Mouse (Mus musculus): ENCODE results near the gene Hist1h1b. TPM values are rescaled to one million over a fixed set of nuclear protein-coding genes. Genes with fewer than 3 reads are reported as not detected.
"Not testable (repeated sequence)": the region's sequence is repeated elsewhere in the genome, so short reads cannot be mapped to it uniquely, and the experiment has no call there.

The Hist1h1b gene
- polyA plus RNA-seq, 1 experiment from 2014 or later = 25.3 TPM

DNA sequence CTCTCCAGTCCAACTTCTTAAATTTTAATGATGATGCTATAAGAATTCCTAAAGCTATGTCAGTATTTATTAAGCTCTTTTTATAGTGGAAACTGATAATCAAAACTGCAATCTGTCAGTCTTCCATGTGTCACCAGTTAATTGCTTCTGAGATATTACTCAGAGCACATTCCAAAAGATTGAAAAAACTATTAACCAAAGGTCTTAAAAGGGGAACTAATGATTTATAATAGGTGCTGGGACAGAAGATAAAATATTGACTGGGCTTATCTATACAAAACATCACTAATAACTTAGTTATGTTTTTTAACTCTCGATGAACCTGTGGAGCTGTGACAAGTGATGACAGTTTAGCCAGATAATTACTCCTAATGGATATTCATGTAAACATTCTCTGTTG is 35.4 kb downstream of the Hist1h1b start:
- Histone ChIP-seq H3K36me3 (no peaks in the 10 kb centered on the region), H3K27ac (no peak overlapping the region), H3K4me1 (peaks cover 7% of the 10 kb centered on the region; the same call in 1 of the 2 replicates), H3K4me3 (replicated peaks) (no peak overlapping the region), H3K9ac (no peak overlapping the region), H3K9me3 (no peaks in the 10 kb centered on the region), H3K4me2 (no peak overlapping the region), H3K27me3 (replicated peaks) (no peaks in the 10 kb centered on the region)
- 38% methylated on average over 1 of the region's 1 CpGs for WGBS
- no peak for ATAC-seq (ENCODE audit: insufficient read depth, low FRiP score, low read depth)

DNA sequence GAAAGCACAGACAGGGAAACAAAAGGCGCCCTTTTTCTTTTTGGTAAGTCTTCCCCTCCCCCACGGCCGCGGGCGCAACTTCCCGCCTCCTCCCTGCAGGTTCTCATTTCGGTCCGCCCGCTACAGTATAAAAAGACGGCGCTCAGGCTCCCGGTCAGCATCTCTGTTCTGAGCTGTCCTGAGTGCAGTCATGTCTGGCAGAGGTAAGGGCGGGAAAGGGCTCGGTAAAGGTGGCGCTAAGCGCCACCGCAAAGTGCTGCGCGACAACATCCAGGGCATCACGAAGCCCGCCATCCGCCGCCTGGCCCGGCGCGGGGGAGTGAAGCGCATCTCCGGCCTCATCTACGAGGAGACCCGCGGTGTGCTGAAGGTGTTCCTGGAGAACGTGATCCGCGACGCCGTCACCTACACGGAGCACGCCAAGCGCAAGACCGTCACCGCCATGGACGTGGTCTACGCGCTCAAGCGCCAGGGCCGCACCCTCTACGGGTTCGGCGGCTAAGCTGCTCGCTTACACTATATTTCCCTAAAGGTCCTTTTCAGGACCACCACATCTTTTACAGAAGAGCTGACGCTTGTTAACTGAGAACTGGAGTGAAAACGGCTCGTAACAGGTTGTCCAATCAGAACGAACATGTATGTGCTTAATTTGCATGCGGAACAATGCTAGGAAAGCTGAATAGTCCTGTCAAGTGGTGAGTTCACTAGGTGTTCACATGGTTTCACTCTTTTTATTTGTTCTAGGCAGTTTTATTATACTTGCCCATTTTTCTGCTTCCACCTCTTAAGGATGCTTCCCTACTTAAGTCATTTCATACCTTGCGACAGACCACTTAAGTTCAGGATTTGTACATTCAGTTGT is 45.3 kb downstream of the Hist1h1b start, which contains the start of gene Hist1h4j:
Gene Hist1h4j (plus strand): TSS at position 159 of the 862 bp plus-strand sequence.
- Histone ChIP-seq H3K4me2 (peak within 1 kb of the TSS; percentile 67), H3K9ac (peak within 1 kb of the TSS; percentile 35; the same call in 1 of the 2 replicates), H3K4me3 (replicated peaks) (peak within 1 kb of the TSS; percentile 55), H3K27ac (peak within 1 kb of the TSS; percentile 96)
- H3K27me3 ChIP-seq (replicated peaks); H3K4me1 ChIP-seq; H3K9me3 ChIP-seq; H3K36me3 ChIP-seq: not testable (repeated sequence)
- under 1% methylated on average over 46 of the region's 56 CpGs for WGBS
- ATAC-seq (ENCODE audit: insufficient read depth, low FRiP score, low read depth) = peak; percentile 92

DNA sequence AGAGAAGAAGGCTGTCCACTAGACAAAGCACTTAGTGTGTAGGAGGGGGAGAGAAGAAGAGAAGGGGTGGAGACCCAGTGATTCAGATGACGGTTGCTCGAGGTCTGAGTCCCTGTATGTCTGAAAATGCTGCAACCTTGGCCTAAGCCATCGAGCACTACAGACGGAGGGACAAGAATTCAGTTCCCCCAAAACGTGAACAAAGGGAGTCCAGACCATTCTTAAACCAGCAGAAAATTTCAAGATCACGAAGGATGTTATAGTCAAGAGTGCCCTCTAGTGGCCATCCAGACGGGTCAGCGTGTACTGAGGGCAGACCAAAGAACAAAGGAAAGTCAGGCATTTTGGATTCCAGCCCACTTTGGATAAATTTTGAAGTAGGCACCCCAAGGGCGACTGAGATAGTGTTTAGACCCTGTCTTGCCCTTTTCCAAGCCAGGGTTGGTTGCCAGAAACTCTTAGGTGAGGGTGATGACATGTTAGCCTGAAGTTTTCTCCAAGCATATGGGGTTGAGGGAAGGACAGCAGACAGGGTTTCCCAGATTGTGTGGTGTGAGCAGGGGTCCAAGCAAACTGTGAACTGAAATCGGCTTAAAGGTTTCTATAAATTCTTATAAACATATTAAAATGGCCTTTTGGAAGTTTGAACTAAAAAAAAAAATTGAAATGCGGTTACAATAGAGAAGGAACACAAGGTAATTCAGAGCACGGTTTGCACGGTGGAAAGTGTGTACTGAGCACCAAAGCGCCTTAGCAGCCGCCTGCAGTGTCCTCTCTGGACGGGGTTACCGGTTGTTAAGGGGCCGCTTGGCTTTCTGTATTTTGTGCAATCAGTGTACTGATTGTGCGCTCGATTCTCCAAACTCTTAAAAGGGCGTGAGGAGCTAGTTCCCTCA is 46.2 kb downstream of the Hist1h1b start:
- no peaks in the 10 kb centered on the region for H3K27me3 ChIP-seq (replicated peaks)
- no peaks in the 10 kb centered on the region for H3K36me3 ChIP-seq
- no peaks in the 10 kb centered on the region for H3K4me1 ChIP-seq
- WGBS = under 1% methylated on average over 21 of the region's 21 CpGs
- peak overlapping the region; percentile 55 for H3K4me3 ChIP-seq (replicated peaks)
- peak; percentile 66 for ATAC-seq (ENCODE audit: insufficient read depth, low FRiP score, low read depth)
- peak overlapping the region; percentile 96 for H3K27ac ChIP-seq
- H3K9ac ChIP-seq = peak overlapping the region; percentile 35; the same call in 1 of the 2 replicates
- peak overlapping the region; percentile 67 for H3K4me2 ChIP-seq
- H3K9me3 ChIP-seq = no peaks in the 10 kb centered on the region

DNA sequence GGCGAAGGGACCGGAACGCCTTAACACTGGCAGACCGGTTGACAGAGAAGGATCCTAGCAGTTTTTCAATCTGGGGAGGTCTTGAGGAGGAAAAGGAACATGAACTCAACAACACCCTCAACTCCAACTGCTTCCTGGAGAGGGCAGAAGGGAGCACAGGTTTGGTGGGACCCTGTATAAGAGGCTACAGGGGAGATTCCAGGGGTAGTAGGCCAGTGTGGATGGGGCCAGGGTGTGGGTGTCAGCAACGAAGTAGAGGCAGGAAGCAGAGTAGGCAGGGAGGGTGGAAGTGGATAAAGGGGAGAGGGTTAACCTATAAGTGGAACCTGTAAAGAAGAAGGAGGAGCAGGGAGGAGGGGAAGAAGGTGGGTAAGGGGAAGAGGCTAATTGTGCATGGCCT is 47.0 kb downstream of the Hist1h1b start:
- Histone ChIP-seq H3K9ac (no peak overlapping the region), H3K27me3 (replicated peaks) (no peaks in the 10 kb centered on the region), H3K36me3 (no peaks in the 10 kb centered on the region), H3K9me3 (no peaks in the 10 kb centered on the region), H3K27ac (peak overlapping the region; percentile 33; the same call in 1 of the 2 replicates), H3K4me3 (replicated peaks) (no peak overlapping the region), H3K4me2 (no peak overlapping the region), H3K4me1 (no peaks in the 10 kb centered on the region)
- no peak for ATAC-seq (ENCODE audit: insufficient read depth, low FRiP score, low read depth)
- 73% methylated on average over 5 of the region's 5 CpGs for WGBS

Small RNAs within 50 kb of the gene (microRNA-seq; reads per million reads assigned to microRNA genes)
- gene Gm19658 = not detected
- gene Gm44346 = not detected
- gene Gm44454 = not detected

Other genes with a start within 250 kb of the Hist1h1b start
- gene Zkscan8, start 249.5 kb downstream of the Hist1h1b start, polyA plus RNA-seq (2015; fragmentation: Nextera tagmentation; extraction: Ambion mirVana) = 5.4 and 5.5 TPM in 2 replicates
- 0.26 and 0.27 TPM in 2 replicates for gene Olfr1366, start 237.8 kb downstream of the Hist1h1b start, polyA plus RNA-seq (2015; fragmentation: Nextera tagmentation; extraction: Ambion mirVana)
- gene Olfr1535, start 220.7 kb downstream of the Hist1h1b start, polyA plus RNA-seq (2015; fragmentation: Nextera tagmentation; extraction: Ambion mirVana) = 0.06 TPM in 1 of 2 replicates, not detected in the other
- not detected in 2 replicates for gene Olfr1364, start 198.9 kb downstream of the Hist1h1b start, polyA plus RNA-seq (2015; fragmentation: Nextera tagmentation; extraction: Ambion mirVana)
- not detected in 2 replicates for gene Olfr1362, start 166.6 kb downstream of the Hist1h1b start, polyA plus RNA-seq (2015; fragmentation: Nextera tagmentation; extraction: Ambion mirVana)
- gene Olfr11, start 138.1 kb downstream of the Hist1h1b start, polyA plus RNA-seq (2015; fragmentation: Nextera tagmentation; extraction: Ambion mirVana) = not detected in 2 replicates
- gene Olfr1361, start 117.2 kb downstream of the Hist1h1b start, polyA plus RNA-seq (2015; fragmentation: Nextera tagmentation; extraction: Ambion mirVana) = not detected in 2 replicates
- gene Olfr1360, start 103.2 kb downstream of the Hist1h1b start, polyA plus RNA-seq (2015; fragmentation: Nextera tagmentation; extraction: Ambion mirVana) = not detected in 2 replicates
- gene Olfr1359, start 82.5 kb downstream of the Hist1h1b start, polyA plus RNA-seq (2015; fragmentation: Nextera tagmentation; extraction: Ambion mirVana) = not detected in 2 replicates
- 1.4 and 4.4 TPM in 2 replicates for gene Hist1h2bl, start 64.5 kb downstream of the Hist1h1b start, polyA plus RNA-seq (2015; fragmentation: Nextera tagmentation; extraction: Ambion mirVana)
- 25.1 TPM in 2 replicates for gene Hist1h2ai, start 64.2 kb downstream of the Hist1h1b start, polyA plus RNA-seq (2015; fragmentation: Nextera tagmentation; extraction: Ambion mirVana)
- 4.7 and 6.3 TPM in 2 replicates for gene Hist1h3h, start 63.0 kb downstream of the Hist1h1b start, polyA plus RNA-seq (2015; fragmentation: Nextera tagmentation; extraction: Ambion mirVana)
- 2.5 and 3.3 TPM in 2 replicates for gene Hist1h2bm, start 58.6 kb downstream of the Hist1h1b start, polyA plus RNA-seq (2015; fragmentation: Nextera tagmentation; extraction: Ambion mirVana)
- 2.9 and 3.6 TPM in 2 replicates for gene Hist1h4j, start 45.6 kb downstream of the Hist1h1b start, polyA plus RNA-seq (2015; fragmentation: Nextera tagmentation; extraction: Ambion mirVana)
- gene Hist1h4k, start 30.1 kb downstream of the Hist1h1b start, polyA plus RNA-seq (2015; fragmentation: Nextera tagmentation; extraction: Ambion mirVana) = 2.4 and 3.2 TPM in 2 replicates
- gene Hist1h2ak, start 26.8 kb downstream of the Hist1h1b start, polyA plus RNA-seq (2015; fragmentation: Nextera tagmentation; extraction: Ambion mirVana) = 28.6 and 40.6 TPM in 2 replicates
- 3.3 and 6.0 TPM in 2 replicates for gene Hist1h2bn, start 26.5 kb downstream of the Hist1h1b start, polyA plus RNA-seq (2015; fragmentation: Nextera tagmentation; extraction: Ambion mirVana)
- 109 and 120 TPM in 2 replicates for gene Hist1h3i, start 2.7 kb upstream of the Hist1h1b start, polyA plus RNA-seq (2015; fragmentation: Nextera tagmentation; extraction: Ambion mirVana)
- 9.6 and 16.6 TPM in 2 replicates for gene Hist1h2an, start 6.6 kb upstream of the Hist1h1b start, polyA plus RNA-seq (2015; fragmentation: Nextera tagmentation; extraction: Ambion mirVana)
- 1.4 and 2.1 TPM in 2 replicates for gene Hist1h2bp, start 6.8 kb upstream of the Hist1h1b start, polyA plus RNA-seq (2015; fragmentation: Nextera tagmentation; extraction: Ambion mirVana)
- 17.3 and 17.7 TPM in 2 replicates for gene Hist1h2bq, start 29.6 kb upstream of the Hist1h1b start, polyA plus RNA-seq (2015; fragmentation: Nextera tagmentation; extraction: Ambion mirVana)
- 1.7 TPM in 1 of 2 replicates, not detected in the other for gene Hist1h2ao, start 29.8 kb upstream of the Hist1h1b start, polyA plus RNA-seq (2015; fragmentation: Nextera tagmentation; extraction: Ambion mirVana)
- 0.68 TPM in 1 of 2 replicates, not detected in the other for gene Hist1h4m, start 31.1 kb upstream of the Hist1h1b start, polyA plus RNA-seq (2015; fragmentation: Nextera tagmentation; extraction: Ambion mirVana)
- gene Hist1h4n, start 51.6 kb upstream of the Hist1h1b start, polyA plus RNA-seq (2015; fragmentation: Nextera tagmentation; extraction: Ambion mirVana) = 14.0 and 15.4 TPM in 2 replicates
- 2,912 and 3,763 TPM in 2 replicates for gene Hist1h2ap, start 52.9 kb upstream of the Hist1h1b start, polyA plus RNA-seq (2015; fragmentation: Nextera tagmentation; extraction: Ambion mirVana)
- gene Hist1h2br, start 53.1 kb upstream of the Hist1h1b start, polyA plus RNA-seq (2015; fragmentation: Nextera tagmentation; extraction: Ambion mirVana) = 19.8 and 19.9 TPM in 2 replicates
- 7.8 and 8.5 TPM in 2 replicates for gene Zfp184, start 164.5 kb upstream of the Hist1h1b start, polyA plus RNA-seq (2015; fragmentation: Nextera tagmentation; extraction: Ambion mirVana)
- gene Pom121l2, start 200.6 kb upstream of the Hist1h1b start, polyA plus RNA-seq (2015; fragmentation: Nextera tagmentation; extraction: Ambion mirVana) = 0.09 and 0.12 TPM in 2 replicates
- gene Prss16, start 229.1 kb upstream of the Hist1h1b start, polyA plus RNA-seq (2015; fragmentation: Nextera tagmentation; extraction: Ambion mirVana) = 0.94 and 1.5 TPM in 2 replicates

All from stomach, embryonic 15.5 days (tissue).